Mouse (Mus musculus) heart, postnatal 14 days (tissue): ENCODE measurements around the gene Prss29. TPM values are rescaled to one million over a fixed set of nuclear protein-coding genes. Genes with fewer than 3 reads are reported as not detected.

ENCODE experiments used
- DNase-seq, 2 experiments: peaks; one replicate each; pipeline ENCODE4 v3.0.0; 2021 to 2022
- intact Hi-C: fragments of 180-260 bp; cut with DNase I; formaldehyde crosslinking; loops from one replicate; pipeline ENCODE4 v1.15.1; 2025
- long read RNA-seq, 2 experiments: library from polyadenylated mRNA; stranded (forward); transcript quantifications; one replicate each; pipeline ENCODE4 v2.0.0; 2021
- total RNA-seq, 2 experiments: library from RNA; stranded (reverse); gene quantifications; 2 replicates each; pipeline ENCODE4 v1.2.3; 2021

The Prss29 gene
- total RNA-seq = not detected
- long read RNA-seq, experiment 1 = 0 reads
- long read RNA-seq, experiment 2 = 0 reads

DNA sequence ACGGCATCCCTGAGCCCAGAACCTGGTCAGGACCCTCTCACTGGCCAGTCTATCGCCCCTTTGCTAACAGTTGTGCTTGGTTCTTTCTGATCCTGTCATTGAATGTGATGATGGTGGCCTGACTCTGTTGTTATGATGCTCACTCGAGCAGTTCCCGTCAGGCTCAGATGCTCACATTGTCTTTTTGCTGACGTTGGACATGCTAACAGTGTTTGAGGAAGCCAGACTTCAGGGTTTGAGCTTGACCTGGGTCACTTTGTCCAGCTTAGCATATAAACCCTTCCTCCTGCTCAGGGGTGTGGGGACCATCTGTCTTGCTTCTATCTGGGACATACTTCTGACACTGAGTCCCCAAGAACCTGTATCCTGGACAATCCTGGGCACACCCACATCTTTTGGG is at the start of gene Prss29:
Prss29 (plus strand) TSS at position 301 of the 400 bp plus-strand sequence.
- DNase-seq = no peak
- intact Hi-C loops = no loop called here

DNA sequence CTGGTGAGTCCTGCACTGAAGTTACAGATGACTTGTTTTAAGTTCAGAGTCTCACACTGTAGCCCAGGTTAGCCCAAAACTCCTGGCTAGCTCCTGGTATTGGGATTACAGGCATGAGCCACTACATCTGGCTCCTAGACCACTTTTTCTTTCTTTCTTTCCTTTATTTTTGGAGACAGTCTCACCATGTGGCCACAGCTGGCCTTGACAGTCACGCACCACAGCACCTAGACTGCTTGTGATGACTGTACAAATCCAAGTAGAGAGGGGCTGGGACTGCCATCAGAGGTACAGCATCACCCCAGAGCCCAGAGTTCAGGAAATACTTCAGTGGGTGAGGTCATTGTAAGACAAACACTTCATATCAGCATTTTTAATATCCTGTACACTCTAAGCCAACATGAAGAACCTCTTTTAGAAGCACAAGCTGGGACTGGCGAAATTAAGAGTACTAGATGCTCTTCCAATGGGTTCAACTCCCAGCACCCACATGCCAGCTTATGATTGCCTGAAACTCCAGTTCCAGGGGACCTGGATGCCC is 47.6 kb upstream of the Prss29 start:
- intact Hi-C loops = loop anchor here (5.0 to 10.0 kb wide), 3 partner anchors 84 to 336 kb away; partner anchors contain the start of genes Mapk8ip3 and Unkl
- no peak for DNase-seq

GRCm38 (mm10) chr17:25272326-25272725 is 46.1 kb upstream of the Prss29 start:
- intact Hi-C loops = loop anchor here (5.0 to 10.0 kb wide), 3 partner anchors 85 to 338 kb away; partner anchors contain the start of genes Mapk8ip3 and Unkl
- no peak for DNase-seq

- peak; percentile 89 for DNase-seq
- intact Hi-C loops = loop anchor here (5.0 to 10.0 kb wide), 3 partner anchors 86 to 338 kb away; partner anchors contain the start of genes Mapk8ip3 and Unkl
These were observed 45.3 kb upstream of the Prss29 start for GRCm38 (mm10) chr17:25272951-25273705.

DNA sequence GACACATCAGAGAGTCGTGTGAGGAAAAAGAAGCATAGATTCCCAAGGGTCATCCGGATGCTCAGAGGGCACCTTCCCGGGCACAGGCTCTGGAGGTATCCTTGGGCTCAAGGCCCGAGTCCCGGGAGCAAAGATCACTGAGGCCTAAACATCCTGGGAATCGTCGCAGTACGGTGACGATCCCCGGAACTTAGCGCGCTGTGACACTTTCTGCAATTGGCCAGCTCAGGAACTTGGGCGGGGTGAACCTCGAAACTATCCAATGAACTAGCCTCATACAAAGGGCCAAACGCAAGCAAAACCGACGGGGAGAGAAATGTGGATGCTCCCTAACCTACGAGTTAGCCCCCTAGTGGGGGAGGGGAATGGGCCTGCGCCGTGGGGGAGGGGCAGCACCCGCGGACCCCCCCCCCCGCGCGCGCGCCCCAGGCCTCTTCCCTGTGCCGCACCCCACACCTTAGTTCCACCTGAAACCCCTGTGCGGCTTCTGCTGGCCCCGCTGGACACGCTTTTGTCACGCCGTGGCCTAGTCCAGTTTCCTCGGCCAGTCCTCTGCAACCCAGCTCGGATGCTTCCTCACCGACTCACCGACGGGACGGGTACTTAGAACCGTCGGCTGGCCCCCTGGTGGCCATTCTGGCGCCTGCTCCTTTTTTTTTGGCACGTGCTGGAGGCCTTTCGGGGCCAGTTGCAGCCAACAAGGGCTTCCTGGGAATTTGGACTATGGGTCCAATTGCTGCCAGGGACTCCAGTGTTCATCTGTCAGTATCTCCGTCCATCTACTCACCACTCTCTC is 44.5 kb upstream of the Prss29 start:
- DNase-seq = peak; percentile 95
- intact Hi-C loops = loop anchor here (5.0 to 10.0 kb wide), 3 partner anchors 87 to 339 kb away; partner anchors contain the start of genes Mapk8ip3 and Unkl

DNA sequence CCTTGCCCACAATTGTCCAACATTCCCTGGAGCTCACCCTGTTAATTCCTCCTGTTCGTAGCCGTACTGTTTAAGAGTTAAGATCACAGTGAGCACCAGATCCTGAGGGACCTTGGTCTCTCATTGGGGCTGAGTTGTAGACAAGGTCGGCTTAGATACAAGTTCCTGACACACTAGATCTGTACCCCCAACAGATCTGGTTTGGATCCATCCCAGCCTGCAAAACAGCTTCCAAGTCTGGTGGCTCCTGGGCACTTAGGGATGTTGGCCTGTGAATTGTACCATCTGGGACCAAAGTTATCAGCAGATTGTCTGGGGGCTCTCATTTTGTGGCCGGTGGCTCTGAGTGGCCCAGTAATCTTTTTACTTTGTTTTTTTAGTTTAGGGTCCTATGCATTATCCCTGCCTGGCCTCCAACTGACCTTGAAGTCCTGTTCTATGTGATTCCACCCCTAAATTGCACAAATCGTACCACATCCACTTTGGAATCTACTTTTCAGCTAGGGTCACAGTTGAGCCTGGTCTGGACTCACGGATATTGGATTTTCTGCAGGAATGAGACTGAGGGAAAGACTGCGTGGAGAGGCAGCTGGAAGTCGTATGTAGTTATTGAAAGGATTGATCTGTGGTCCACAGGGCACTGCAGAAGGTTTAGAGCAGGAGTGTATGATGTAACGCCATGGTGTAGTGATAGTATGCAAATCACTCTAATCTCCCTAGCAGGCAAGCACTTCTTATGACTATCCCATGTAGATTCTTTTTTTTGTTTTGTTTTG is 43.7 kb upstream of the Prss29 start, which contains the start of gene Ube2i:
Ube2i (minus strand) TSS at position 52 of the 776 bp plus-strand sequence.
- DNase-seq = no peak
- intact Hi-C loops = loop anchor here (5.0 to 10.0 kb wide), 3 partner anchors 87 to 340 kb away; partner anchors contain the start of genes Mapk8ip3 and Unkl

- intact Hi-C loops = loop anchor here (10.0 kb wide), 1 partner anchor 341 kb away; the partner anchor contains the start of gene Mapk8ip3
These were observed 42.6 kb upstream of the Prss29 start for GRCm38 (mm10) chr17:25275833-25276232.

GRCm38 (mm10) chr17:25282133-25282532 is 36.3 kb upstream of the Prss29 start:
- DNase-seq = peak; percentile 29 to 42
- intact Hi-C loops = no loop called here

More at GRCm38 (mm10) chr17:25275833-25276232, 42.6 kb upstream of the Prss29 start:
- no peak for DNase-seq

GRCm38 (mm10) chr17:25285033-25285432 is 33.4 kb upstream of the Prss29 start:
- peak; percentile 61 to 78 for DNase-seq
- intact Hi-C loops = loop anchor here (5.0 kb wide), 2 partner anchors 168 to 187 kb away; partner anchors contain the start of gene Telo2

- DNase-seq = peak; percentile 29 to 51
- intact Hi-C loops = loop anchor here (5.0 kb wide), 2 partner anchors 172 to 183 kb away; partner anchors contain the start of gene Telo2
These were observed 29.6 kb upstream of the Prss29 start for GRCm38 (mm10) chr17:25288842-25289241.

- intact Hi-C loops = no loop called here
These were observed 28.0 kb upstream of the Prss29 start for GRCm38 (mm10) chr17:25290411-25290810.

DNA sequence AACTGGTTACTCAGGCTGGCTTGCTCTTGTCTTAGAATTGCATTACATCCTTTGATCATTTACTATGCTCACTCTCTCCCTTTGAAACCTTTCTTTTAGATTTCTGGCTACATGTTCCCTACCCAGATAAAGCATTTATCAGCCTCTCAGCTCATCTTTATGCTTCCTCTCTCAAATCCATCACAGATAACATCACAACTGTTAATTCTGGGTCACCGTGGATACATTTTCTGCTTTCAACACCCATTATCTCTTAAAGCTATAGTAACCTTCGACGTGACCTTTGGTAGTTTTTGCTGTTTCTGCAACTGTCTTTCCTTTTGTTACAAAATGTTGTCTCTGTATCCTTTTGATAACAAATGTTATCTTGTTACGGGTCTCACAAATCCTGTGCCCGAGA is 25.0 kb upstream of the Prss29 start:
- no peak for DNase-seq
- intact Hi-C loops = no loop called here

More at GRCm38 (mm10) chr17:25290411-25290810, 28.0 kb upstream of the Prss29 start:
- no peak for DNase-seq

DNA sequence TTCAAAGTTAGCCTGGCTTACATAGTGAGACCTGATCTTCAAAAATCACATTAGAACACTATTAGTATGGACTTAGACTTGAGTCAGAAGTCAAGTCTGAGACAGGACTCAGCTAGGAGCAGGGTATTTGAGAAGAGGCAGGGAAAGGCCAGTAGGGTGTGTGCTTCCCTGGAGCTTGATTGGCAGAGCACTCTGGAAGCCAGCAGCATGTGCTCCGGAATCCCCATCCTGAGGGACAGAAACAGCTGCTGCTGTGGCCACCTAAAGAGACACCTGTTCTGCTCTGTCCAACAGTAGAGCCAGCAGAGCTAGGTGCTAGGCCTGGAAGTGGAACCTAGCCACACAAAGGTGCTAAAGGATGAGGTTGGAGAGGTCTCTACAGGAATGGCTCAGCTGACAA is 24.3 kb upstream of the Prss29 start:
- intact Hi-C loops = no loop called here
- DNase-seq = no peak

GRCm38 (mm10) chr17:25298094-25298493 is 20.4 kb upstream of the Prss29 start, which contains the start of gene Prss34:
Gene Prss34, plus strand, starts transcription at chr17:25298394.
- no peak for DNase-seq
- intact Hi-C loops = no loop called here

DNA sequence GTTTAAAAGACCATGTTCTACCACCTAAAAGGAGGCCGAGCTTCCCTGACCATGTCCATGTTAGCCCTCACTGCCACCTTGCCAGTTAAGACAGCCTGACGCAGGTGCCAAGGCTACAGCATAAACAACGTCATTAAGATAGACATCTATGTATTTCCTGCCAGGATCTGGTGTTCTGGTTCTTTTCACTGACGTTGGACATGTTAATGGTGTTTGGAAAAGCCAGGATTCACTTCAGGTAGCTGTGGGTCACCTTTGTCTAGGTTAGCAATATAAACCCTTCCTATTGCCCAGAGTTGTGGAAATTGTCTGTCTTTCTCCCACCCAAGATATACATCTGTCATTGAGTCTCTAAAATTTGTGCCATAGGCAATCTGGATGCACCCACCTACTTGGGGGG is 10.1 kb upstream of the Prss29 start, which contains the start of gene Prss28:
Prss28 (plus strand) TSS at position 301 of the 400 bp plus-strand sequence.
- intact Hi-C loops = no loop called here
- no peak for DNase-seq

DNA sequence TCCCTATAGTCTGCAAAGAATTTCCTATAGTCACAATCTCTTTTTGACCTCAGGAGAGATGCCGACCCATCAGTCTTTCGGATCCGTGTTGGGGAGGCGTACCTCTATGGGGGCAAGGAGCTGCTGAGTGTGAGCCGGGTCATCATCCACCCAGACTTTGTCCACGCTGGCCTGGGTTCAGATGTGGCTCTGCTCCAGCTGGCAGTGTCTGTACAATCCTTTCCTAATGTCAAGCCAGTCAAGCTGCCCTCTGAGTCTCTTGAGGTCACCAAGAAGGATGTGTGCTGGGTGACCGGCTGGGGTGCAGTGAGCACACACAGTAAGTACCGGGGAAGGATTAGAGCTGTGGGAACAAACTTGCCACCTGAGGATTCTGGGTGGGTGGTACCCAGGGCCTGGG is 2.4 kb downstream of the Prss29 start:
- DNase-seq = no peak
- intact Hi-C loops = no loop called here

DNA sequence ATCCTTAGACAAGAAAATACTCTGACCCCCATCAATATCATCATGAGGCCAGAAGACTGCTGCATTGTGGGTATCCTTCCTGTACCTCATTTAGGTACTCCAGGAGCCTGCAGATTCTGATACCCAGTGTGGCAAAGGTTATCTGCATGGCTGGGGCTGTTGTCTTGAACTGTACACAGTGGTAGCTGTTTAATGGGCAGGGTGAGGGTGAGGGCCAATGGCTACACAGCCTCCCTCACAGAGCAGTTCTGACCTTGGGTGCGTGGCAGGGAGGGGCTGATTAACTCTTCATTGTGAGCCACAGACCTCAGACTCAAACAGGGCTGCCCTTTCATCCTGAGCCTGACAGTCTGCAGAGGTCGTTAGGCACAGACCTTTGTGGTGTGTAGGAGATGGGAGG is 4.5 kb downstream of the Prss29 start:
- DNase-seq = no peak
- intact Hi-C loops = no loop called here

DNA sequence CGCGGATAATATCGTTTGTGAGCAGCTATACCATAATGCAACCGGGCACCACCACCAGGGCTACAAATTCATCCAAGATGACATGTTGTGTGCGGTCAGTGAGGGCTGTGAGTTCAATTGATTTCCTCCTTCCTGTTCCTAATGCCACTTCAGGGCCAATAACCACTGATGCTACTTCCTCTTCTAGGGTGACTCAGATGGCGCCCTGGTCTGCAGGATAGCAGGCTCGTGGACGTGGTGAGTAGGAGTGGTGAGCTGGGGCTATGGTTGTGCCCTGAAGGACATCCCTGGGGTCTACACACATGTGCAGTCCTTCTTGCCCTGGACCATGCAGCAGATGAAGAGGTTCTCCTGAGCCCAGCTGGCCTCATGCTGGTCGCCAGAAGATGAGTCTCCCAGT is 13.9 kb downstream of the Prss29 start:
- intact Hi-C loops = no loop called here
- DNase-seq = no peak

DNA sequence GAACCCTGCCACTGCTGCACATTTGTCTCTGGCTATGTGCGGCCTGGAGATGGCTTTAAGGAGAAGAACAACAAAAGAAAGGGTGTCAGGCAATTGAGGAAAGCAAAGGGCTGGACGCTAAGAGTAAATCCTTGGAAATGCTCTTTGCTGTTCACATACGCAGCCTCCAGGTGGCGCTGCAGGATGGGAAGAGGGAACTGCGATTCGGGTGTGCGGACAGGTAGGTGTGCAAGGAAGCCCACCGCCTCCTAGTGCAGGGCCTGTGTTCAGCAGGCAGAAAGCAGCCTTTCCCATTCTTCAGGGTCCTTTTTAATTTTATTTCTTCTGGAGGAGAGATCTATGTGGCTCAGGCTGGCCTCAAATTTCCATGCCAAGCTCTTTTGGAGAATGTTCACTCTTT is 15.5 kb downstream of the Prss29 start:
- intact Hi-C loops = loop anchor here (1.0 to 2.0 kb wide), 2 partner anchors 29 to 137 kb away; no protein-coding TSS in a partner anchor
- DNase-seq = peak; percentile 46 to 70
